Mouse (Mus musculus): ENCODE data around the gene Hdgfl3. TPM values are rescaled to one million over a fixed set of nuclear protein-coding genes. Genes with fewer than 3 reads are reported as not detected.
"Not testable (repeated sequence)": the region's sequence is repeated elsewhere in the genome, so short reads cannot be mapped to it uniquely, and the experiment has no call there.

The Hdgfl3 gene
- polyA plus RNA-seq, 1 experiment from 2014 or later: 11.9 TPM

GRCm38 (mm10) chr7:81839746-81840145 is 94.5 kb downstream of the Hdgfl3 start:
- WGBS (ENCODE audit: insufficient replicate concordance): 65% methylated on average over 6 of the region's 6 CpGs
- ATAC-seq (replicated peaks; ENCODE audit: insufficient number of reproducible peaks, low FRiP score, low TSS enrichment): no peak
- no peak overlapping the region for H3K27ac ChIP-seq (ENCODE audit: low read depth, low read length)
- no peak overlapping the region for H3K9ac ChIP-seq (ENCODE audit: low read depth, low read length)
- H3K36me3 ChIP-seq (ENCODE audit: control insufficient read depth, insufficient read depth, low read length): no peaks in the 10 kb centered on the region
- H3K4me3 ChIP-seq (ENCODE audit: low read depth, low read length): no peak overlapping the region
- no peaks in the 10 kb centered on the region for H3K9me3 ChIP-seq (replicated peaks; ENCODE audit: control insufficient read depth, low read length)
- H3K27me3 ChIP-seq (ENCODE audit: control insufficient read depth, insufficient read depth, low read length): no peaks in the 10 kb centered on the region
- no peak overlapping the region for H3K4me2 ChIP-seq
- peaks cover 3% of the 10 kb centered on the region; the same call in 1 of the 2 replicates for H3K4me1 ChIP-seq (ENCODE audit: control insufficient read depth, insufficient read depth, low read length)

- 84% methylated on average over 5 of the region's 5 CpGs for WGBS (ENCODE audit: insufficient replicate concordance)
- H3K27me3 ChIP-seq (ENCODE audit: control insufficient read depth, insufficient read depth, low read length); H3K9ac ChIP-seq (ENCODE audit: low read depth, low read length); H3K36me3 ChIP-seq (ENCODE audit: control insufficient read depth, insufficient read depth, low read length); H3K4me2 ChIP-seq; ATAC-seq (replicated peaks; ENCODE audit: insufficient number of reproducible peaks, low FRiP score, low TSS enrichment); H3K4me3 ChIP-seq (ENCODE audit: low read depth, low read length); H3K9me3 ChIP-seq (replicated peaks; ENCODE audit: control insufficient read depth, low read length); H3K27ac ChIP-seq (ENCODE audit: low read depth, low read length); H3K4me1 ChIP-seq (ENCODE audit: control insufficient read depth, insufficient read depth, low read length): not testable (repeated sequence)
These were observed 96.5 kb downstream of the Hdgfl3 start for GRCm38 (mm10) chr7:81837771-81838170.

GRCm38 (mm10) chr7:81835430-81835829 is 98.8 kb downstream of the Hdgfl3 start:
- H3K27me3 ChIP-seq (ENCODE audit: control insufficient read depth, insufficient read depth, low read length): no peaks in the 10 kb centered on the region
- no peak overlapping the region for H3K9ac ChIP-seq (ENCODE audit: low read depth, low read length)
- H3K36me3 ChIP-seq (ENCODE audit: control insufficient read depth, insufficient read depth, low read length): no peaks in the 10 kb centered on the region
- no peaks in the 10 kb centered on the region for H3K9me3 ChIP-seq (replicated peaks; ENCODE audit: control insufficient read depth, low read length)
- H3K4me3 ChIP-seq (ENCODE audit: low read depth, low read length): no peak overlapping the region
- 83% methylated on average over 5 of the region's 5 CpGs for WGBS (ENCODE audit: insufficient replicate concordance)
- no peak for ATAC-seq (replicated peaks; ENCODE audit: insufficient number of reproducible peaks, low FRiP score, low TSS enrichment)
- H3K4me2 ChIP-seq: no peak overlapping the region
- H3K27ac ChIP-seq (ENCODE audit: low read depth, low read length): no peak overlapping the region
- peaks cover 3% of the 10 kb centered on the region; the same call in 1 of the 2 replicates for H3K4me1 ChIP-seq (ENCODE audit: control insufficient read depth, insufficient read depth, low read length)

- no peak overlapping the region for H3K4me2 ChIP-seq
- peaks cover under 1% of the 10 kb centered on the region; the same call in 1 of the 2 replicates for H3K4me1 ChIP-seq (ENCODE audit: control insufficient read depth, insufficient read depth, low read length)
- H3K36me3 ChIP-seq (ENCODE audit: control insufficient read depth, insufficient read depth, low read length): no peaks in the 10 kb centered on the region
- H3K27ac ChIP-seq (ENCODE audit: low read depth, low read length): no peak overlapping the region
- no peaks in the 10 kb centered on the region for H3K27me3 ChIP-seq (ENCODE audit: control insufficient read depth, insufficient read depth, low read length)
- ATAC-seq (replicated peaks; ENCODE audit: insufficient number of reproducible peaks, low FRiP score, low TSS enrichment): no peak
- H3K4me3 ChIP-seq (ENCODE audit: low read depth, low read length): no peak overlapping the region
- no peaks in the 10 kb centered on the region for H3K9me3 ChIP-seq (replicated peaks; ENCODE audit: control insufficient read depth, low read length)
- no peak overlapping the region for H3K9ac ChIP-seq (ENCODE audit: low read depth, low read length)
These were observed 99.4 kb downstream of the Hdgfl3 start for GRCm38 (mm10) chr7:81834847-81835246.

Other genes starting within 250 kb of the Hdgfl3 start
- gene Homer2, start 226.9 kb downstream of the Hdgfl3 start, polyA plus RNA-seq (2014; fragmentation: Nextera tagmentation; extraction: Ambion mirVana): 121 and 129 TPM in 2 replicates
- 78.3 and 91.3 TPM in 2 replicates for gene Ramac, start 171.5 kb downstream of the Hdgfl3 start, polyA plus RNA-seq (2014; fragmentation: Nextera tagmentation; extraction: Ambion mirVana)
- gene 3110040N11Rik, start 145.0 kb downstream of the Hdgfl3 start, polyA plus RNA-seq (2014; fragmentation: Nextera tagmentation; extraction: Ambion mirVana): 40.5 and 42.0 TPM in 2 replicates
- gene Btbd1, start 105.0 kb downstream of the Hdgfl3 start, polyA plus RNA-seq (2014; fragmentation: Nextera tagmentation; extraction: Ambion mirVana): 94.0 and 94.8 TPM in 2 replicates
- not detected in 2 replicates for gene Gm10160, start 78.7 kb downstream of the Hdgfl3 start, polyA plus RNA-seq (2014; fragmentation: Nextera tagmentation; extraction: Ambion mirVana)
- gene Tm6sf1, start 75.5 kb downstream of the Hdgfl3 start, polyA plus RNA-seq (2014; fragmentation: Nextera tagmentation; extraction: Ambion mirVana): 27.0 and 29.4 TPM in 2 replicates
- gene Bnc1, start 57.8 kb upstream of the Hdgfl3 start, polyA plus RNA-seq (2014; fragmentation: Nextera tagmentation; extraction: Ambion mirVana): 8.5 and 8.6 TPM in 2 replicates
- gene Sh3gl3, start 239.4 kb upstream of the Hdgfl3 start, polyA plus RNA-seq (2014; fragmentation: Nextera tagmentation; extraction: Ambion mirVana): 5.8 and 6.6 TPM in 2 replicates

Data from heart, embryonic 11.5 days (tissue).